Mouse (Mus musculus) stomach, postnatal 0 days (tissue): ENCODE data around the gene Fam151b. TPM values are rescaled to one million over a fixed set of nuclear protein-coding genes. Genes with fewer than 3 reads are reported as not detected.

Experiments
- ATAC-seq: fragments of 200-750 bp; cut with Nextera tagmentation; 2 replicates; pipeline ENCODE4 v1.8.0; 2017; ENCODE audit not compliant: low FRiP score, low TSS enrichment
- DNase-seq: peaks from one replicate; pipeline ENCODE4 v3.0.0-alpha.2; 2016; ENCODE audit warnings: low spot score
- H3K27ac ChIP-seq: fragments of 300-500 bp; sonication (generic); replicated peaks from 2 replicates; pipeline ENCODE4 v1.5.1; 2014; ENCODE audit warnings: mild to moderate bottlenecking, control low read depth
- H3K27me3 ChIP-seq: fragments of 300-500 bp; sonication (generic); 2 replicates; pipeline ENCODE4 v1.6.1; 2014; ENCODE audit warnings: low read length; ENCODE audit not compliant: control insufficient read depth, insufficient read depth
- H3K36me3 ChIP-seq: fragments of 300-500 bp; sonication (generic); 2 replicates; pipeline ENCODE4 v1.6.1; 2014; ENCODE audit warnings: low read length, mixed read lengths; ENCODE audit not compliant: control insufficient read depth, insufficient read depth
- H3K4me1 ChIP-seq: fragments of 300-500 bp; sonication (generic); replicated peaks from 2 replicates; pipeline ENCODE4 v1.6.1; 2014; ENCODE audit warnings: antibody characterized with exemption; ENCODE audit not compliant: control insufficient read depth, insufficient read depth
- H3K4me2 ChIP-seq: fragments of 300-500 bp; sonication (generic); replicated peaks from 2 replicates; pipeline ENCODE4 v1.6.1; 2014; ENCODE audit warnings: low read depth, mild to moderate bottlenecking, control low read depth, moderate library complexity
- H3K4me3 ChIP-seq: fragments of 300-500 bp; sonication (generic); 2 replicates; pipeline ENCODE4 v1.5.1; 2014; ENCODE audit warnings: low read depth, low read length, control low read depth
- H3K9ac ChIP-seq: fragments of 300-500 bp; sonication (generic); 2 replicates; pipeline ENCODE4 v1.6.1; 2014; ENCODE audit warnings: mild to moderate bottlenecking, low read length, control low read depth, mixed read lengths
- H3K9me3 ChIP-seq: fragments of 300-500 bp; sonication (generic); 2 replicates; pipeline ENCODE4 v1.6.1; 2016; ENCODE audit warnings: low read length; ENCODE audit not compliant: control insufficient read depth
- CTCF ChIP-seq: IDR thresholded peaks from 2 replicates; pipeline ENCODE4 v1.5.1; 2016; ENCODE audit warnings: antibody characterized with exemption, low read depth, mild to moderate bottlenecking, moderate library complexity
- EP300 ChIP-seq: optimal IDR thresholded peaks from 2 replicates; pipeline ENCODE3; 2016; ENCODE audit warnings: antibody characterized with exemption
- WGBS: fragments of 180-500 bp; shearing (Covaris S2); extraction: QIAGEN DNeasy Blood & Tissue Kit; methylation state at CpG from one replicate; pipeline ENCODE4 v1.1.7; 2014; 5-methylcytosine and 5-hydroxymethylcytosine counted together
- polyA plus RNA-seq: library from polyadenylated mRNA; unstranded; fragments of >200 nt; fragmentation: Nextera tagmentation; extraction: Ambion mirVana; gene quantifications from 2 replicates; pipeline ENCODE4 v1.2.1, GENCODE M21; 2015

Gene Fam151b
- polyA plus RNA-seq, 1 experiment from 2014 or later = 0.10 TPM

DNA sequence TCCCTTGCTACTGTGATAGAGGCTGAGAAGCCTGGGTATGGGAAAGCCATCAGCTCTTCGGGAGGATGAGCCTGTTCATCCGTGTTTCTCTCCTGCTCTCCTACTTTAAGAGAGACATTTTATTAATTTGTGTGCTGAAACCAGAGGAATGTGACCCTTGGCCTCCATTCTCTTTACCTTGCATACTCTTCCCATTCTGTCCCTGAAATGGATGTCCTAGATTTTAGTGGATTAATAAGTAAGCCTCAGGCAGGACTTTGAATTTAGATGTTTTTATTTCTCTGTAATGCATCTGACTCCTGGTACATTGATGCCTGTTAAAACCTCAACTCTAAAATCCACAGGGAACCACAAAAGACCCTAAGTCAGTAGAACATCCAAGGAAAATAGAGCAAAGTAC lies 14.4 kb downstream of the Fam151b start:
- H3K9ac ChIP-seq = no peak overlapping the region
- H3K36me3 ChIP-seq = no peaks in the 10 kb centered on the region
- H3K4me3 ChIP-seq = no peak overlapping the region
- no peak overlapping the region for H3K4me2 ChIP-seq
- WGBS = 50% methylated on average over 2 of the region's 2 CpGs
- no peak overlapping the region for H3K27ac ChIP-seq
- DNase-seq = no peak
- TF ChIP-seq CTCF (no peak), EP300 (no peak)
- H3K4me1 ChIP-seq = no peaks in the 10 kb centered on the region
- H3K9me3 ChIP-seq = no peaks in the 10 kb centered on the region
- no peak for ATAC-seq
- H3K27me3 ChIP-seq = no peaks in the 10 kb centered on the region

DNA sequence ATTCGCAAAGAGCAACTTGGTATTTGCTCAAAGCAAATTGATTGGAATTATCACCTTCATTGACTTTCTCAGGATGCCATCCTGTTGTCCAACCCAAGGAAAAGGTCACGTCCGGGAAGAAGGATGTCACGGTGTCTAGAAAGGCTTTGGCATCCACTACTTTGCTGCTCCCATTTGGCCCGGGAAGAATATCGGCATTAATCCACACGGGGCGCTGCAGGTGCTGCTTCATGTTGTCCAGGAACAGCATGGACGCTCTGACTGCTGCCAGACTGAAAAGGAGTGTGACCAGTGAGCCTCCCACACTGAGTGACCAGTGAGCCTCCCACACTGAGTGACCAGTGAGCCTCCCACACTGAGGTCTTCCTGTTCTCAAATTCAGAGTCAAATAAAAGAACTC lies 15.9 kb downstream of the Fam151b start:
- TF ChIP-seq CTCF (peak; percentile 22; the same call in 1 of the 2 replicates), EP300 (no peak)
- no peak overlapping the region for H3K4me3 ChIP-seq
- H3K27me3 ChIP-seq = no peaks in the 10 kb centered on the region
- 76% methylated on average over 9 of the region's 9 CpGs for WGBS
- no peak overlapping the region for H3K9ac ChIP-seq
- no peaks in the 10 kb centered on the region for H3K36me3 ChIP-seq
- DNase-seq = peak; percentile 18
- ATAC-seq = no peak
- H3K4me1 ChIP-seq = no peaks in the 10 kb centered on the region
- no peak overlapping the region for H3K4me2 ChIP-seq
- no peak overlapping the region for H3K27ac ChIP-seq
- no peaks in the 10 kb centered on the region for H3K9me3 ChIP-seq

DNA sequence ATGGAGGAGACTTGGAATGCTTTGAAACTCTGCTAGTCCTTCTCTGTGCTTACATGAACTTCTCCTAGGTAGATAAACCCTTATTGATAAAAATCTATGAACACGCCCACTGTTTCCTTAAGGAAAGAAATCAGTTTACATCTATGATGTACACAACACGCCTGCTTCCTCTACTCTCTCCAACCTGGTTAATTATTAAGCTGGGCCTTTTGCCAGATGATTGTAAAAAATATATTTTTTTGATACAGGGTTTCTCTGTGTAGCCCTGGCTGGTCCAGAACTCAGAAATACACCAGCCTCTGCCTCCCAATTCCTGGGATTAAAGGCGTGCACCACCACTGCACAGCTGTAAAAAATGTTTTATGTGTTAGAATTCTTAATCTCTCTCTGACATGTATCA lies 19.1 kb downstream of the Fam151b start:
- ATAC-seq = peak; percentile 53; the same call in 1 of the 2 replicates
- DNase-seq = no peak
- no peaks in the 10 kb centered on the region for H3K4me1 ChIP-seq
- 52% methylated on average over 3 of the region's 3 CpGs for WGBS
- no peak for TF ChIP-seq EP300
- TF ChIP-seq CTCF = no peak
- H3K4me3 ChIP-seq = no peak overlapping the region
- H3K4me2 ChIP-seq = no peak overlapping the region
- H3K27me3 ChIP-seq = no peaks in the 10 kb centered on the region
- H3K9me3 ChIP-seq = no peaks in the 10 kb centered on the region
- H3K27ac ChIP-seq = no peak overlapping the region
- H3K9ac ChIP-seq = no peak overlapping the region
- no peaks in the 10 kb centered on the region for H3K36me3 ChIP-seq

GRCm38 (mm10) chr13:92446872-92447271 lies 36.9 kb downstream of the Fam151b start:
- H3K9me3 ChIP-seq = no peaks in the 10 kb centered on the region
- no peaks in the 10 kb centered on the region for H3K4me1 ChIP-seq
- TF ChIP-seq CTCF (no peak), EP300 (no peak)
- no peak for ATAC-seq
- H3K36me3 ChIP-seq = no peaks in the 10 kb centered on the region
- no peak overlapping the region for H3K27ac ChIP-seq
- H3K4me3 ChIP-seq = no peak overlapping the region
- DNase-seq = peak; percentile 4
- no peak overlapping the region for H3K9ac ChIP-seq
- H3K27me3 ChIP-seq = no peaks in the 10 kb centered on the region
- 90% methylated on average over 7 of the region's 7 CpGs for WGBS
- no peak overlapping the region for H3K4me2 ChIP-seq

DNA sequence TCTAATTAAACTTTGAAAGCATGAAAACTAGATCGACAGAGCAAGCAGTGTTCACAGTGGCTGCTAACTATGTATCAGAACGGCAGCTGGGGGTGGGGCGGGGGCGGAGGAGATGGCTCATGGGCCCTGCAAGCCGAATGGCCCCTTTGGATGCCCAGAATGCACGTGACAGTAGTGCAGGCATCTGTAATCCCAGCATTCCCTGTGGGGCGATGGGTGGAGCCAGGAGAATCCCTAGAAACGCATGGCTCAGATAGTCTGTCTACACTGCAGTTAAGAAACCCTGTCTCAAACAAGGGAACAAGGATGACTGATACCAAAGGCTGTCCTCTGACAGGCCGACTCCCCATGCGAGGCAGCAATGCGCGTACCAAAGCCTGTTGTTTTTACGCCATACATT lies 43.5 kb downstream of the Fam151b start:
- 68% methylated on average over 13 of the region's 13 CpGs for WGBS
- no peak for ATAC-seq
- no peak overlapping the region for H3K4me2 ChIP-seq

DNA sequence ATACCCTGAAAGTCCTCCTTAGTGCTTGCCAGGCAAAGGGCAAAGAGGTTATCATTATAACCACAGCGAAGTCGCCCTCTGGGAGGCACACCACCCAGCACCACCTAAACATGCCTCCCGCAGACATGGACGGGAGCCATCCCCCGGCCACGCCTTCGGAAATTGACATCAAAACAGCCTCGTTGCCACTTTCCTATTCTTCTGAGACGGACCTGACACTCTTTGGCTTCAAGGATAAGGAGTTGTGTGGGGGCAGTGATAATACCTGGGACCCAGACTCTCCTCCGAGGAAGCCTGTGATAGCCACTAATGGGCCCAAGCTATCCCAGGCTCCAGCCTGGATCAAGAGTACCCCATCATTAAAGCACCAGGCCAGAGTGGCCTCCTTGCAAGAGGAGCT lies 45.2 kb downstream of the Fam151b start:
- Histone ChIP-seq H3K4me1 (no peaks in the 10 kb centered on the region), H3K36me3 (no peaks in the 10 kb centered on the region), H3K4me2 (no peak overlapping the region), H3K4me3 (no peak overlapping the region), H3K27ac (no peak overlapping the region), H3K9me3 (no peaks in the 10 kb centered on the region), H3K9ac (no peak overlapping the region), H3K27me3 (no peaks in the 10 kb centered on the region)
- 85% methylated on average over 10 of the region's 10 CpGs for WGBS
- DNase-seq (no peak), ATAC-seq (no peak)
- TF ChIP-seq CTCF (no peak), EP300 (no peak)

More for the DNA sequence above, 43.5 kb downstream of the Fam151b start:
- H3K4me1 ChIP-seq = no peaks in the 10 kb centered on the region
- H3K27me3 ChIP-seq = no peaks in the 10 kb centered on the region
- H3K27ac ChIP-seq = no peak overlapping the region
- no peaks in the 10 kb centered on the region for H3K36me3 ChIP-seq
- no peak for TF ChIP-seq CTCF
- TF ChIP-seq EP300 = no peak
- H3K9ac ChIP-seq = no peak overlapping the region
- no peaks in the 10 kb centered on the region for H3K9me3 ChIP-seq
- H3K4me3 ChIP-seq = no peak overlapping the region
- peak; percentile 10 for DNase-seq
